Mouse (Mus musculus) CD4-positive, CD25-positive, alpha-beta regulatory T cell, adult 4 months (primary cell): ENCODE data around the gene Tgfbr2. TPM values are rescaled to one million over a fixed set of nuclear protein-coding genes. Genes with fewer than 3 reads are reported as not detected.

ENCODE experiments used
- ATAC-seq: one replicate; pipeline ENCODE4 v1.8.0; 2017
- polyA plus RNA-seq, 2 experiments: library from polyadenylated mRNA; unstranded; fragments of 100-300 nt; shearing (Covaris generic); gene quantifications; one replicate each; pipeline ENCODE4 v1.2.1; 2017

The Tgfbr2 gene
- polyA plus RNA-seq = 10 to 100 TPM; 24.3 to 26.3 TPM

- ATAC-seq = peak; percentile 81
Measured at GRCm38 (mm10) chr9:116174481-116175461, at the start of gene Tgfbr2. Gene Tgfbr2, minus strand, starts transcription at chr9:116175360.

GRCm38 (mm10) chr9:116223368-116223767, 48.2 kb upstream of the Tgfbr2 start:
- peak; percentile 86 for ATAC-seq

GRCm38 (mm10) chr9:116222643-116223042, 47.5 kb upstream of the Tgfbr2 start:
- no peak for ATAC-seq

DNA sequence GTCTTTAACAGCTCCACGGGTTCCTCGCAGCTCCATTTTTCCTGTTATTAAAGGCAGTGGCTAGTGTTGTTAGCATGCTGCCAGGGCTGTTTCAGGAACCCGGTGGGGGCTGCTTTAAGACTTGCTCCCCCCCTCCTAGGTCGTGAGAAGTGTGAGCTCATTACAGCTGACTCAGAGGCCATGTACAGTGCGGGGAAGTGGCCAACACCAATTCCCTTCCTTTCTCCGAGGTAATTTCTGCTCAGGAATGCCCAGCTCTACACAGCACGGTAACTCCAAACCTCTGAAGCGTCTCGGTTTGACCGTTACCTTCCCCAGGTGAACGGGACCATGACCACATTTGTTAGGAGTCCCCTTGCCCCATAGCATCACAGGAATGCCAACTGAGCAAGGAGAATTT, 46.8 kb upstream of the Tgfbr2 start:
- no peak for ATAC-seq

DNA sequence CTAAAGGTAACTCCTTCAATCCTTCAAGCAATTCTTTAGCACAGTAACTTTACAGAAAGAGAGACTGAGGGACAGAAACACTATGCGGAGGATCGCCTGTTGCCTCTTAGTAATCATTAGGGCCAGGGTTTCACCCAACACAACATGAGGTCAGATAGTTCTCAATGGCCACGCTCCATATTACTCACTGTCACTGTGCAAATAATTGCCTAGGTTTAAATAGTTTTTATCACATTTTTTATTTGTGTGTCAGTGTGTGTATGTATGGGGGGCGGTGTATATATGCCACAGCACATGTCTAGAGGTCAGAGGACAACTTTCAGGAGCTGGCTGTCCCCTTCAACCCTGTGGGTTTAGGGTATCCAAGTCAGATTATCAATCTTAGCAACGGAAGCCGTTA, 46.4 kb upstream of the Tgfbr2 start:
- no peak for ATAC-seq

GRCm38 (mm10) chr9:116220616-116221015, 45.5 kb upstream of the Tgfbr2 start:
- no peak for ATAC-seq

GRCm38 (mm10) chr9:116220159-116220515, 45.0 kb upstream of the Tgfbr2 start:
- no peak for ATAC-seq

- no peak for ATAC-seq
Measured at GRCm38 (mm10) chr9:116219234-116220158, 44.3 kb upstream of the Tgfbr2 start.

GRCm38 (mm10) chr9:116218780-116219179, 43.6 kb upstream of the Tgfbr2 start:
- no peak for ATAC-seq

DNA sequence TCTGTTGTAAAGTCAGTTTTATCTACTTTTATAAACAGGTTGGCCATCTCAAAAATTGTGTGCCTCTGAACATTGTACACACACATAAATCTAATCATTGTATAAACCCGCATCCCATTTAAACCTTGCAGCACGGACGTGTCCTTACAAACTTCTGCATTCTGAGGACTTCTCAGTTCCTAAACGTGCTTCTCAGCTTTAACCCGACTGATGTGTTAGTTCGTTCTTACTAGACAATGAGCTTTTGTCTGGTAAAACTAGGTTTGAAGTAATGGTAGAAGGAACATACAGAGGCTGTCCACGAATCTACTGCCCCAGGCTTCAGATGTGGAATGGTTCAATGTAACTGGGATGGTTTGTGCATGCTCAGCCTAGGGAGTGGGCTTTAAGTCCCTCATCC, 41.9 kb upstream of the Tgfbr2 start:
- no peak for ATAC-seq

GRCm38 (mm10) chr9:116216677-116217076, 41.5 kb upstream of the Tgfbr2 start:
- ATAC-seq = no peak

- peak; percentile 78 for ATAC-seq
Measured at GRCm38 (mm10) chr9:116214296-116214695, 39.1 kb upstream of the Tgfbr2 start.

GRCm38 (mm10) chr9:116212915-116213619, 37.9 kb upstream of the Tgfbr2 start:
- ATAC-seq = no peak

- peak; percentile 68 for ATAC-seq
Measured at GRCm38 (mm10) chr9:116212069-116212468, 36.9 kb upstream of the Tgfbr2 start.

DNA sequence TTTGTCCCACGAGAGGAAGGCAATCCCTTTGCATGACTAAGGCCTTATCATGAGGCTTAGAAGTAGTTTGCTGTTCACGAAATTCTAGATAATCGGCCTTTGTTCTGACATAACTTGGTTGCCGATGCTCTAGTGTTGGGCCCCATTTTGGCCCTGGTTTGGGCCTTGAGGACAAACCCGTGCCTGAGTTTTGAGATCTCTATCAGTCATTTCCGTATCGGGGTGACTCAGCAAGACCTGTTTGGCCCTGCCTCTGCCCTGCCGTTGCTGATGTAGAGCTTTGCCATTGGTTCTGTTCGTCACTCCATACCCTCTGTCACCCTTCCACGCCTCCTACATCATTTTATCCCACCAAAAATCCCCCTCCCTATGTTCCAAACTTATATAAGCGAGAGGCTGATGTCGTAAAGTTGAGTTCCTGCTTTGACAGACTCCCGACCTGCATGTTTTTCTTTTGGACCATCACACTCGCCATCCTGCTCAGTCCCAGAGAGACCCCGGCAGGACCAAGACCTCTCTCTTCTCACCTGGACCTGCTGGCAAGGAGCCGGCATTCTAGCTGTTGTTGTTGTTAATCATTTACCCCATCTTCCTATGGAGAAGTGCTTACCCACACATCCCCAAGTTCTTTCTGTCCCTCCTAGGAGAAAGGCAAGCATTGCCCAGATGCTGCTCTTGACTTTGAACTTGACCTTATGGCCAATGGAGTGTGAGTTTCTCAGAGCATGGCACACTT, 33.2 kb upstream of the Tgfbr2 start:
- ATAC-seq = peak; percentile 60

DNA sequence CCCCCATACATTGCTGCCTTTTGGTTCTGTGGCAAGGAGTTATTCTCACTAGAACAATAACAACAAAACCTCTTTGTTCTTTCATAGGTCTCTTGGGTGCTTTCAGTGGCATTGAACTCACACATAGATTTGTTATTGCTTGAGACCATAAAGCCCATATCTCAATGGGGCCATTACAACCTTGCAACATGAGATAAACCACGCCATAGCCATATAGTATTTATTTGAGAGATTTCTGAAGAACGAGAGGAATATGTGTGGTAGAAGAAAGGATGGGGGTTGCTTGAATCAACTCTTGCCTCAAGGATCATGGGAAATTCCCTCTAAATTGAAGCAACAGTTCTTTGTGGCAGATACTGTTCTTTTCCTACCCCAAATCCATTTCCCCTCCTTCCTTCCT, 31.7 kb upstream of the Tgfbr2 start:
- no peak for ATAC-seq

DNA sequence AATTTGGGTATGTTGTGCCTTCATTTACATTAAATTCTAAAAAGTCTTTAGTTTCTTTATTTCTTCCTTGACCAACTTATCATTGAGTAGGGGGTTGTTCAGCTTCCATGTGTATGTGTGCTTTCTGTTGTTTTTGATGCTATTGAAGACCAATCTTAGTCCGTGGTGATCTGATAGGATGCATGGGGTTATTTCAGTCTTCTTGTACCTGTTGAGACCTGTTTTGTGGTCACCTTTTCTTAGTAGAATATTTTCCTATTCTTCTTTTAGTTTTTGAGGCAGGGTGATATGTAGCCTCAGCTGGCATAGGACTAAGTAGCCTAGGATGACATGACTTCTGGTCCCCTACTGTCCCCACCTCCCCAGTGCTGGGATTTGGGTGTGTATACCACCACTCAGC, 28.5 kb upstream of the Tgfbr2 start:
- no peak for ATAC-seq

GRCm38 (mm10) chr9:116199127-116199526, 24.0 kb upstream of the Tgfbr2 start:
- no peak for ATAC-seq

DNA sequence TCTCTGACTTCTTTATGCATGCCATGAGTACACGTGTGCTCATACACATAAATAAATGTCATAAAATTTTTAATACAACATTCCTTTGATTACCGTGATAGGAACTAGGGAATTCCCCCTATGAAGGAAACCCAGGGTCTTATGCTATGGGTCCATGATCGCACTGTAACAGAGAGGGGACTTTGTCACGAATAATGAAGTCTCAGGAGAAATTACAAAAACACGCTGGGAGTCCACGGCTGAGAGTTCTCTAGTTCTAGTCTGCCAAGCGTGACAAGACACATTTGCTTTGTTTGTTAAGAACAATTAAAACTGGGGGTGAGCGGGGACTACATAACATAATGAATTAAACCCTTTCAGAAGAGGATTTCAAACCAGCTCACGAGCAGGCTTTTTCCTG, 23.3 kb upstream of the Tgfbr2 start:
- ATAC-seq = no peak

- ATAC-seq = no peak
Measured at GRCm38 (mm10) chr9:116197491-116198170, 22.5 kb upstream of the Tgfbr2 start.

DNA sequence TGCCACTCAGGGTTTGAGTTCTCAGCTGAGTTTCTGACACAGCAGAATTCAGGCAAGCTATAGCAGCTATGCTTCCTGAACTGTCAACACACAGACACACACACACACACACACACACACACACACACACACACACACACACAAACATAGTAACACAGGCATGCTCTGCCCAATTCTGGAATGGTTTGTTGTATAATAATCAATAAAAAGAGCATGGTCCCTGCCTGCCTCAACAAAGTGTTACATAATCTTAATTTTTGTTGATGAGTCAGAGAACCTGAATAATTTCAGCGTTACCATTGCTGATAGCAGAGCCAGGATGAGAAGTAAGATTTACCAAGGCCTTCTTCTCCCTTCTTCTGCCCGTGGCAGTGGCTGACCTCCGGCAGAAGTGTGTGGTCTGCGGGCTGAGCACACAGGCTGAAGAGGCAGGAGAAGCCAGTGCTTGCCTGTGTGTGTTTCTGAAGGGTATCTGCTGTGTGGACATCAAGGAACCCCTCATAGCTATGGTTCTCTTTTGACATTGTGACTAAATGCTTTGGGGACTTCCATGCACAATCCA, 18.8 kb upstream of the Tgfbr2 start:
- no peak for ATAC-seq
